16 mouse cellular contexts compared by ENCODE assay signal in the genomic region with DNA sequence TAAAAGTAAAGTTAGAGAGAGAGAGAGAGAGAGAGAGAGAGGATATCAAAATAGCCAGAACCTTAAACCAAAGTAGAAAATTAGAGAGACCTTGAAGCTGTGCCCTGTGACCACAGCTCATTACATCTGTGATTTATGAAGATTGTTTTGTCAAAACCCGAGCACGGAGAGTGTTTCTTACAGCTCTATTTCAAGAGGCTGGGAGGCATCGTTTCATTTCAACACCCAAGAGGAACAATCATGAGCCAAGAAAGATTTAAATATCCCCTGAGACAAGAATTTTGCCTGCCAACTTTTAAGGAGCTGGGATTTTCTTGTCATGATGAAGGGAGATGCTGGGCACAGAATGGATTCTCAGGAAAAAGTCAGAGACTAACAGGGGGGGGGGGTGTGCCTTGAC. TPM values are rescaled to one million over a fixed set of nuclear protein-coding genes. Genes with fewer than 3 reads are reported as not detected.
DNase-seq lines count a peak whose midpoint lies in the region; ATAC-seq and TF ChIP-seq lines count a peak whose summit lies in the region.
"Had no signal": no experiment of that assay in that cellular context is flagged by ENCODE, and none has a peak within 500 bp of the region (broad histone marks: within the 10 kb centered on the region; RNA-seq: fewer than 3 reads in every experiment).

No protein-coding gene starts in this region.

- H3K27ac ChIP-seq in forebrain, embryonic 13.5 days = no peak overlapping the region
- no peak overlapping the region for H3K27ac ChIP-seq in forebrain, embryonic 10.5 days
- H3K27ac ChIP-seq: heart, embryonic 13.5 days; limb, embryonic 15.5 days; midbrain, embryonic 13.5 days had no signal

- no peaks in the 10 kb centered on the region for H3K36me3 ChIP-seq in forebrain, embryonic 13.5 days (ENCODE audit: poor library complexity, severe bottlenecking)
- H3K36me3 ChIP-seq in forebrain, embryonic 10.5 days (replicated peaks) = no peaks in the 10 kb centered on the region
- H3K36me3 ChIP-seq: heart, embryonic 13.5 days; limb, embryonic 15.5 days; midbrain, embryonic 13.5 days had no signal

- no peak for TF ChIP-seq POLR2A in brain, embryonic 14.5 days (IDR thresholded peaks at IDR 0.05; ENCODE audit: borderline replicate concordance, extremely low read depth, insufficient read depth, insufficient read length, poor library complexity, severe bottlenecking)

- no peaks in the 10 kb centered on the region for H3K9me3 ChIP-seq in forebrain, embryonic 13.5 days (replicated peaks)
- H3K9me3 ChIP-seq in forebrain, embryonic 10.5 days = no peaks in the 10 kb centered on the region
- H3K9me3 ChIP-seq: heart, embryonic 13.5 days; limb, embryonic 15.5 days; midbrain, embryonic 13.5 days had no signal

- no peak overlapping the region for H3K9ac ChIP-seq in forebrain, embryonic 13.5 days
- H3K9ac ChIP-seq: heart, embryonic 13.5 days; limb, embryonic 15.5 days; liver, postnatal 0 days; midbrain, embryonic 13.5 days had no signal

- H3K27me3 ChIP-seq in forebrain, embryonic 13.5 days = no peaks in the 10 kb centered on the region
- H3K27me3 ChIP-seq in forebrain, embryonic 10.5 days (ENCODE audit: poor library complexity, severe bottlenecking) = no peaks in the 10 kb centered on the region
- H3K27me3 ChIP-seq: heart, embryonic 13.5 days; limb, embryonic 15.5 days; midbrain, embryonic 13.5 days had no signal

- no peak for TF ChIP-seq CTCF in brain, embryonic 14.5 days (IDR thresholded peaks at IDR 0.05; ENCODE audit: borderline replicate concordance, extremely low read depth, insufficient read depth, insufficient read length)

- ATAC-seq in forebrain, embryonic 13.5 days = peak; percentile 30; the same call in 1 of the 2 replicates
- ATAC-seq: liver, postnatal 0 days; midbrain, embryonic 13.5 days had no signal

- H3K4me2 ChIP-seq in forebrain, embryonic 13.5 days = no peak overlapping the region
- H3K4me2 ChIP-seq: heart, embryonic 13.5 days; limb, embryonic 15.5 days; midbrain, embryonic 13.5 days had no signal

- H3K4me1 ChIP-seq in forebrain, embryonic 13.5 days = peaks cover 6% of the 10 kb centered on the region; the same call in 1 of the 2 replicates
- peaks cover 8% of the 10 kb centered on the region for H3K4me1 ChIP-seq in forebrain, embryonic 10.5 days
- H3K4me1 ChIP-seq: heart, embryonic 13.5 days; limb, embryonic 15.5 days had no signal

- 80% methylated on average over 3 of the region's 3 CpGs for WGBS in forebrain, embryonic 13.5 days
- 80% methylated on average over 3 of the region's 3 CpGs for WGBS in forebrain, embryonic 10.5 days

- DNase-seq in forebrain, embryonic 10.5 days (ENCODE audit: extremely low spot score, low spot score) = no peak
- peak; percentile 28 for DNase-seq in layer of hippocampus, adult 11-12 months (ENCODE audit: low spot score)
- DNase-seq in layer of hippocampus, postnatal 25 days (ENCODE audit: extremely low spot score in 1 of 2, low spot score in 1 of 2) = no peak
- DNase-seq in 3T3-L1 (ENCODE audit: low read depth, low spot score) = peak; percentile 33
- peak; percentile 82 for DNase-seq in brain, embryonic 14.5 days (ENCODE audit: low read depth)
- DNase-seq in cerebellum, adult 11 months = no peak
- DNase-seq in urinary bladder, postnatal 4 days (ENCODE audit: low spot score in 2 of 2) = no peak
- DNase-seq: cerebellum, adult 2 months; heart, postnatal 4 days; layer of hippocampus, postnatal 36 days; liver, postnatal 0 days; thymus, adult 18-20 months had no signal

- H3K4me3 ChIP-seq in forebrain, embryonic 13.5 days = no peak overlapping the region
- H3K4me3 ChIP-seq in forebrain, embryonic 10.5 days = no peak overlapping the region
- H3K4me3 ChIP-seq: heart, embryonic 13.5 days; limb, embryonic 15.5 days; midbrain, embryonic 13.5 days had no signal

RNA-seq across cellular contexts. Expression of gene Tmem192, which starts 20.6 kb away (rescaled TPM):
- polyA plus RNA-seq in forebrain, embryonic 13.5 days (2015; fragmentation: Nextera tagmentation; extraction: Ambion mirVana) = 13.4 and 15.5 TPM in 2 replicates
- 18.0 and 19.7 TPM in 2 replicates for polyA plus RNA-seq in forebrain, embryonic 10.5 days (2016; fragmentation: Nextera tagmentation; extraction: Ambion mirVana)
- 10 to 100 TPM; 21.6 to 22.5 TPM for total RNA-seq in layer of hippocampus, postnatal 25 days (2021)
- polyA plus RNA-seq in brain, embryonic 14.5 days (2012; rRNA removed) = 15.2 and 17.7 TPM in 2 replicates

Comparison
In these comparisons a context has a peak if more than half of its experiments do, and no peak if none do; other contexts are left out.
1. DNase-seq: peak in layer of hippocampus, adult 11-12 months (single experiment), 3T3-L1 (single experiment) and brain, embryonic 14.5 days (single experiment); none in forebrain, embryonic 10.5 days (single experiment), layer of hippocampus, postnatal 25 days (0 of 2), cerebellum, adult 11 months (single experiment) and urinary bladder, postnatal 4 days (0 of 2).